Mouse (Mus musculus): Measurements from ENCODE around the gene Cyb5r4. TPM values are rescaled to one million over a fixed set of nuclear protein-coding genes. Genes with fewer than 3 reads are reported as not detected.

Cyb5r4 gene
- polyA plus RNA-seq, 1 experiment from 2014 or later: 93.5 TPM

GRCm38 (mm10) chr9:86991758-86992157, 30.1 kb upstream of the Cyb5r4 start:
- no peak overlapping the region for H3K4me2 ChIP-seq
- H3K4me3 ChIP-seq: no peak overlapping the region
- H3K4me1 ChIP-seq (replicated peaks): 0 out of 2 replicates have a peak, but pooled peaks cover 6% of the 10 kb centered on the region
- no peaks in the 10 kb centered on the region for H3K27me3 ChIP-seq
- WGBS: 84% methylated on average over 8 of the region's 8 CpGs
- no peak overlapping the region for H3K27ac ChIP-seq (replicated peaks)
- H3K36me3 ChIP-seq: no peaks in the 10 kb centered on the region
- H3K9me3 ChIP-seq: no peaks in the 10 kb centered on the region
- no peak overlapping the region for H3K9ac ChIP-seq
- no peak for ATAC-seq (ENCODE audit: low read depth)

- Histone ChIP-seq H3K27ac (replicated peaks) (no peak overlapping the region), H3K9me3 (no peaks in the 10 kb centered on the region), H3K27me3 (no peaks in the 10 kb centered on the region), H3K4me2 (no peak overlapping the region), H3K4me3 (no peak overlapping the region), H3K9ac (no peak overlapping the region), H3K36me3 (no peaks in the 10 kb centered on the region), H3K4me1 (replicated peaks) (no peaks in the 10 kb centered on the region)
- 72% methylated on average over 3 of the region's 3 CpGs for WGBS
- no peak for ATAC-seq (ENCODE audit: low read depth)
Measured at GRCm38 (mm10) chr9:86997046-86997691, 24.6 kb upstream of the Cyb5r4 start.

- Histone ChIP-seq H3K36me3 (no peaks in the 10 kb centered on the region), H3K4me2 (no peak overlapping the region), H3K9ac (no peak overlapping the region), H3K4me3 (no peak overlapping the region), H3K27me3 (no peaks in the 10 kb centered on the region), H3K27ac (replicated peaks) (no peak overlapping the region), H3K4me1 (replicated peaks) (no peaks in the 10 kb centered on the region), H3K9me3 (no peaks in the 10 kb centered on the region)
- ATAC-seq (ENCODE audit: low read depth): no peak
- WGBS: 66% methylated on average over 2 of the region's 2 CpGs
Measured at GRCm38 (mm10) chr9:86999956-87000582, 21.7 kb upstream of the Cyb5r4 start.

- Histone ChIP-seq H3K4me3 (no peak overlapping the region), H3K27ac (replicated peaks) (no peak overlapping the region), H3K9ac (no peak overlapping the region), H3K36me3 (no peaks in the 10 kb centered on the region), H3K9me3 (no peaks in the 10 kb centered on the region), H3K27me3 (no peaks in the 10 kb centered on the region), H3K4me2 (no peak overlapping the region), H3K4me1 (replicated peaks) (no peaks in the 10 kb centered on the region)
- WGBS: 65% methylated on average over 6 of the region's 6 CpGs
- ATAC-seq (ENCODE audit: low read depth): no peak
Measured at GRCm38 (mm10) chr9:87004701-87005434, 16.9 kb upstream of the Cyb5r4 start.

- WGBS: 72% methylated on average over 5 of the region's 5 CpGs
- H3K27ac ChIP-seq (replicated peaks): no peak overlapping the region
- H3K4me3 ChIP-seq: no peak overlapping the region
- no peaks in the 10 kb centered on the region for H3K9me3 ChIP-seq
- no peak for ATAC-seq (ENCODE audit: low read depth)
- no peak overlapping the region for H3K9ac ChIP-seq
- no peaks in the 10 kb centered on the region for H3K27me3 ChIP-seq
- no peak overlapping the region for H3K4me2 ChIP-seq
- H3K36me3 ChIP-seq: no peaks in the 10 kb centered on the region
- no peaks in the 10 kb centered on the region for H3K4me1 ChIP-seq (replicated peaks)
Measured at GRCm38 (mm10) chr9:87005435-87005779, 16.4 kb upstream of the Cyb5r4 start.

GRCm38 (mm10) chr9:87008507-87008906, 13.3 kb upstream of the Cyb5r4 start:
- no peaks in the 10 kb centered on the region for H3K36me3 ChIP-seq
- no peaks in the 10 kb centered on the region for H3K9me3 ChIP-seq
- no peaks in the 10 kb centered on the region for H3K27me3 ChIP-seq
- no peak overlapping the region for H3K9ac ChIP-seq
- H3K27ac ChIP-seq (replicated peaks): no peak overlapping the region
- ATAC-seq (ENCODE audit: low read depth): no peak
- H3K4me3 ChIP-seq: no peak overlapping the region
- WGBS: 77% methylated on average over 6 of the region's 6 CpGs
- H3K4me1 ChIP-seq (replicated peaks): no peaks in the 10 kb centered on the region
- H3K4me2 ChIP-seq: no peak overlapping the region

GRCm38 (mm10) chr9:87008919-87009318, 12.9 kb upstream of the Cyb5r4 start:
- H3K27me3 ChIP-seq: peaks cover under 1% of the 10 kb centered on the region
- no peak overlapping the region for H3K27ac ChIP-seq (replicated peaks)
- H3K4me2 ChIP-seq: no peak overlapping the region
- no peaks in the 10 kb centered on the region for H3K9me3 ChIP-seq
- no peaks in the 10 kb centered on the region for H3K4me1 ChIP-seq (replicated peaks)
- H3K36me3 ChIP-seq: no peaks in the 10 kb centered on the region
- no peak overlapping the region for H3K9ac ChIP-seq
- WGBS: 88% methylated on average over 1 of the region's 1 CpGs
- ATAC-seq (ENCODE audit: low read depth): no peak
- no peak overlapping the region for H3K4me3 ChIP-seq

GRCm38 (mm10) chr9:87015288-87015937, 6.4 kb upstream of the Cyb5r4 start, which contains the start of gene Ripply2:
Gene Ripply2, plus strand, starts transcription at chr9:87015537.
- Histone ChIP-seq H3K4me2 (peak within 1 kb of the TSS; percentile 84), H3K9ac (peak within 1 kb of the TSS; percentile 80), H3K27me3 (peaks cover 24% of the 10 kb centered on the region), H3K27ac (replicated peaks) (peak within 1 kb of the TSS; percentile 50; the same call in 1 of the 2 replicates), H3K9me3 (no peaks in the 10 kb centered on the region), H3K4me1 (replicated peaks) (peaks cover 14% of the 10 kb centered on the region), H3K36me3 (no peaks in the 10 kb centered on the region), H3K4me3 (peak within 1 kb of the TSS; percentile 63)
- peak; percentile 91 for ATAC-seq (ENCODE audit: low read depth)
- WGBS: under 1% methylated on average over 71 of the region's 71 CpGs

- Histone ChIP-seq H3K27me3 (peaks cover 24% of the 10 kb centered on the region), H3K4me3 (peak overlapping the region; percentile 63), H3K4me1 (replicated peaks) (peaks cover 14% of the 10 kb centered on the region), H3K9ac (peak overlapping the region; percentile 80), H3K9me3 (no peaks in the 10 kb centered on the region), H3K27ac (replicated peaks) (peak overlapping the region; percentile 5; the same call in 1 of the 2 replicates), H3K36me3 (no peaks in the 10 kb centered on the region), H3K4me2 (peak overlapping the region; percentile 84)
- WGBS: 3% methylated on average over 10 of the region's 10 CpGs
- peak; percentile 82 for ATAC-seq (ENCODE audit: low read depth)
Measured at GRCm38 (mm10) chr9:87015938-87016294, 5.9 kb upstream of the Cyb5r4 start.

- Histone ChIP-seq H3K4me1 (replicated peaks) (peaks cover 34% of the 10 kb centered on the region), H3K4me2 (no peak overlapping the region), H3K9me3 (no peaks in the 10 kb centered on the region), H3K4me3 (no peak overlapping the region), H3K27ac (replicated peaks) (no peak overlapping the region), H3K9ac (no peak overlapping the region), H3K27me3 (no peaks in the 10 kb centered on the region), H3K36me3 (peaks cover 5% of the 10 kb centered on the region; the same call in 1 of the 2 replicates)
- no peak for ATAC-seq (ENCODE audit: low read depth)
- 82% methylated on average over 6 of the region's 6 CpGs for WGBS
Measured at GRCm38 (mm10) chr9:87025764-87026163, 4.0 kb downstream of the Cyb5r4 start.

GRCm38 (mm10) chr9:87027423-87028084, 5.7 kb downstream of the Cyb5r4 start:
- Histone ChIP-seq H3K36me3 (peaks cover 13% of the 10 kb centered on the region), H3K4me2 (no peak overlapping the region), H3K4me1 (replicated peaks) (peaks cover 25% of the 10 kb centered on the region), H3K27me3 (no peaks in the 10 kb centered on the region), H3K27ac (replicated peaks) (no peak overlapping the region), H3K9me3 (no peaks in the 10 kb centered on the region), H3K4me3 (no peak overlapping the region), H3K9ac (no peak overlapping the region)
- 45% methylated on average over 8 of the region's 8 CpGs for WGBS
- no peak; the same call in 1 of the 2 replicates for ATAC-seq (ENCODE audit: low read depth)
